Mouse (Mus musculus) kidney, adult 2 months (tissue): ENCODE data around the gene Kif7.

Experiments used
- CTCF ChIP-seq: fragments of 200-500 bp; conservative IDR thresholded peaks from 2 replicates; pipeline ENCODE4 v1.5.1; 2011; ENCODE audit warnings: low read depth, mild to moderate bottlenecking, control low read depth, low read length, moderate library complexity, mixed read lengths; ENCODE audit not compliant: insufficient read depth, insufficient read length
- POLR2A ChIP-seq: fragments of 200-500 bp; IDR thresholded peaks from one replicate; pipeline ENCODE4 v1.6.1; 2011; ENCODE audit warnings: low read depth, low read length, control low read depth

GRCm38 (mm10) chr7:79742277-79742658, 26.7 kb upstream of the Kif7 start:
- TF ChIP-seq POLR2A (no peak), CTCF (no peak)
